Mouse (Mus musculus): ENCODE measurements around the gene Nelfa.
"Not testable (repeated sequence)": the region's sequence is repeated elsewhere in the genome, so short reads cannot be mapped to it uniquely, and the experiment has no call there.

Gene Nelfa

GRCm38 (mm10) chr5:33921486-33922235 is 14.6 kb downstream of the Nelfa start:
- intact Hi-C loops (cut with DNase I) = no loop called here

- intact Hi-C loops (cut with DNase I) = no loop called here
These were observed 15.3 kb downstream of the Nelfa start for GRCm38 (mm10) chr5:33920924-33921323.

GRCm38 (mm10) chr5:33920037-33920436 is 16.2 kb downstream of the Nelfa start:
- intact Hi-C loops (cut with DNase I) = no loop called here

GRCm38 (mm10) chr5:33919466-33919865 is 16.7 kb downstream of the Nelfa start:
- intact Hi-C loops (cut with DNase I) = no loop called here

- intact Hi-C loops (cut with DNase I) = not testable (repeated sequence)
These were observed 19.6 kb downstream of the Nelfa start for GRCm38 (mm10) chr5:33916616-33917015.

- intact Hi-C loops (cut with DNase I) = not testable (repeated sequence)
These were observed 21.2 kb downstream of the Nelfa start for GRCm38 (mm10) chr5:33915031-33915430.

GRCm38 (mm10) chr5:33903176-33903575 is 33.0 kb downstream of the Nelfa start:
- intact Hi-C loops (cut with DNase I) = no loop called here

- intact Hi-C loops (cut with DNase I) = no loop called here
These were observed 33.5 kb downstream of the Nelfa start for GRCm38 (mm10) chr5:33902696-33903095.

GRCm38 (mm10) chr5:33901278-33901677 is 34.9 kb downstream of the Nelfa start:
- intact Hi-C loops (cut with DNase I) = no loop called here

GRCm38 (mm10) chr5:33900701-33901263 is 35.4 kb downstream of the Nelfa start:
- intact Hi-C loops (cut with DNase I) = no loop called here

GRCm38 (mm10) chr5:33900101-33900500 is 36.1 kb downstream of the Nelfa start:
- intact Hi-C loops (cut with DNase I) = no loop called here

GRCm38 (mm10) chr5:33899245-33899644 is 37.0 kb downstream of the Nelfa start:
- intact Hi-C loops (cut with DNase I) = no loop called here

- intact Hi-C loops (cut with DNase I) = no loop called here
These were observed 37.5 kb downstream of the Nelfa start for GRCm38 (mm10) chr5:33898671-33899070.

GRCm38 (mm10) chr5:33897158-33897557 is 39.1 kb downstream of the Nelfa start:
- intact Hi-C loops (cut with DNase I) = no loop called here

GRCm38 (mm10) chr5:33895116-33895515 is 41.1 kb downstream of the Nelfa start:
- intact Hi-C loops (cut with DNase I) = no loop called here

GRCm38 (mm10) chr5:33893406-33893805 is 42.8 kb downstream of the Nelfa start:
- intact Hi-C loops (cut with DNase I) = no loop called here

GRCm38 (mm10) chr5:33881118-33881517 is 55.1 kb downstream of the Nelfa start:
- intact Hi-C loops (cut with DNase I) = no loop called here

- intact Hi-C loops (cut with DNase I) = no loop called here
These were observed 60.7 kb downstream of the Nelfa start for GRCm38 (mm10) chr5:33875472-33875871.

GRCm38 (mm10) chr5:33857693-33858092 is 78.5 kb downstream of the Nelfa start:
- intact Hi-C loops (cut with DNase I) = loop anchor here (10.0 kb wide), 1 partner anchor 97 kb away; no protein-coding TSS in a partner anchor

GRCm38 (mm10) chr5:33854019-33854418 is 82.2 kb downstream of the Nelfa start:
- intact Hi-C loops (cut with DNase I) = loop anchor here (10.0 kb wide), 1 partner anchor 101 kb away; no protein-coding TSS in a partner anchor

GRCm38 (mm10) chr5:33853086-33853485 is 83.1 kb downstream of the Nelfa start:
- intact Hi-C loops (cut with DNase I) = loop anchor here (10.0 kb wide), 1 partner anchor 102 kb away; no protein-coding TSS in a partner anchor

GRCm38 (mm10) chr5:33851466-33851865 is 84.7 kb downstream of the Nelfa start:
- intact Hi-C loops (cut with DNase I) = loop anchor here (10.0 kb wide), 1 partner anchor 103 kb away; no protein-coding TSS in a partner anchor
